Mouse (Mus musculus) CH12.LX (cell line): Measurements from ENCODE around the gene Asnsd1. TPM values are rescaled to one million over a fixed set of nuclear protein-coding genes. Genes with fewer than 3 reads are reported as not detected.

ENCODE experiments used
- CHD2 ChIP-seq: IDR thresholded peaks from 2 replicates; pipeline ENCODE4 v1.6.1; 2011; ENCODE audit warnings: low read length, improper control_type of control experiment
- EP300 ChIP-seq: IDR thresholded peaks from 2 replicates; pipeline ENCODE4 v1.6.1; 2011; ENCODE audit warnings: low read length, improper control_type of control experiment
- GABPA ChIP-seq: IDR thresholded peaks from 2 replicates; pipeline ENCODE4 v1.6.1; 2012; ENCODE audit warnings: low read depth, low read length, improper control_type of control experiment, inconsistent platforms; ENCODE audit not compliant: insufficient replicate concordance
- JUND ChIP-seq: conservative IDR thresholded peaks from 2 replicates; pipeline ENCODE4 v1.6.1; 2011; ENCODE audit warnings: low read depth, low read length, improper control_type of control experiment
- MAFK ChIP-seq: IDR thresholded peaks from 2 replicates; pipeline ENCODE4 v1.6.1; 2011; ENCODE audit warnings: low read length, improper control_type of control experiment; ENCODE audit not compliant: insufficient replicate concordance
- MAZ ChIP-seq: IDR thresholded peaks from 2 replicates; pipeline ENCODE4 v1.6.1; 2012; ENCODE audit warnings: low read depth, mild to moderate bottlenecking, inconsistent platforms, low read length, improper control_type of control experiment, moderate library complexity
- NELFE ChIP-seq: IDR thresholded peaks from 2 replicates; pipeline ENCODE4 v1.6.1; 2011; ENCODE audit warnings: low read depth, low read length, improper control_type of control experiment
- NRF1 ChIP-seq: IDR thresholded peaks from 2 replicates; pipeline ENCODE4 v1.6.1; 2014; ENCODE audit warnings: low read depth, mild to moderate bottlenecking, inconsistent platforms, low read length, improper control_type of control experiment, moderate library complexity
- UBTF ChIP-seq: IDR thresholded peaks from 2 replicates; pipeline ENCODE4 v1.6.1; 2012; ENCODE audit warnings: low read depth, mild to moderate bottlenecking, inconsistent platforms, low read length, improper control_type of control experiment, moderate library complexity
- USF2 ChIP-seq: conservative IDR thresholded peaks from 2 replicates; pipeline ENCODE4 v1.6.1; 2011; ENCODE audit warnings: low read depth, low read length, improper control_type of control experiment
- polyA plus RNA-seq: library from polyadenylated mRNA; unstranded; fragments of >175 nt; gene quantifications from 2 replicates; pipeline ENCODE4 v1.2.1, GENCODE M21; 2012; ENCODE audit warnings: low read depth; ENCODE audit not compliant: insufficient read length
- total RNA-seq, 2 experiments: library from RNA; depleted of rRNA; stranded (reverse); fragments of 300-350 nt in 1 of 2; fragments of >200 nt in 1 of 2; gene quantifications; 2 replicates each; pipeline ENCODE4 v1.2.3; 2012 to 2014

Gene Asnsd1
- total and polyA plus RNA-seq, 3 experiments = 81.0 to 165 (median 135) TPM

DNA sequence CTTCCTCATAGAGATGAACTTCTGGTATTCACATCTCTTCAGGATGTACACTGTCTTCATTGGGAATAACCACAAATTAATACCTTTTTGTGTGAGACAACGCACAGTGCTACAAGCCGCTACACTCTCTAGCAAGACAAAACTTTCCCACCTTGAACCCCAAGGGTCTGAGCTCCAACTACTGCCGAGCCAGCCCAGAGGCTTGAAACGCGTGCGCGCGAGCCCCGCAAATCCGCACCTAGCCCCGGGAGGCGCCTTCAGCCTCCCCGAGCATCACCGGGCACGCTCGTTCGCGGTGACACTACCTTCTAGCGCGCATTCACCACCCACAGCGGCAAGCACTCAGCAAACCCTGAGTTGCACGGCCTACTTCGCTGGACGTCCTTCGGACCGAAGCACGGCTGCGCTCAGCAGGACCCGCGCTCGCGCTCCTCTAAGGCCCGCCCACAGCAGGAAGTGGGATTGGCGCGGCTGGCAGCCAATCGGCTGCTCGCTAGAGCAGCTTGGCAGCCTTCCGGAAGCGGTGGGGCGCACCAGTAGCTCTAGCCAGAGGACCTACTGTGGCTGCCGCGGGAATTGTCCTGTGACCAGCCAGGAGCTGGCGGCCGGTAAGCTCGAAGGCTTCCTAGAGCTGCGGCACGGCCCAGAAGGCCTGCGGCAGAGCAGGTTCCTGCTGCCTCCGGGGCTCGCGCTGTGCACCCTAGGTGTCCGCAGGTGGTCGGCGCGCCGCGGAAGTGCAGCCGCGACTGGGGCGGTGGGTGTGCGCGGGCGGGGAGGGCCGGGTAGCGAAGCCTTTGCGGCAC, 55.8 kb downstream of the Asnsd1 start, which contains the start of the genes Pms1, Ormdl1 and Gm28778 (continued):
- TF ChIP-seq MAFK (no peak), CHD2 (peak; percentile 70), GABPA (no peak), NELFE (peak; percentile 89), USF2 (no peak), JUND (no peak), NRF1 (peak; percentile 80), MAZ (no peak), UBTF (peak; percentile 65), EP300 (no peak)

Other genes starting within 250 kb of the Asnsd1 start
- not detected in 2 replicates for gene 1700019A02Rik, start 165.1 kb downstream of the Asnsd1 start, total RNA-seq (2012; rRNA removed)
- not detected in 2 replicates for gene 1700019A02Rik, start 165.1 kb downstream of the Asnsd1 start, total RNA-seq (2014; rRNA removed)
- gene 1700019A02Rik, start 165.1 kb downstream of the Asnsd1 start, polyA plus RNA-seq = not detected in 2 replicates
- gene Pms1, start 55.7 kb downstream of the Asnsd1 start, total RNA-seq (2012; rRNA removed) = 16.8 and 19.5 TPM in 2 replicates
- 23.2 and 25.3 TPM in 2 replicates for gene Pms1, start 55.7 kb downstream of the Asnsd1 start, total RNA-seq (2014; rRNA removed)
- gene Pms1, start 55.7 kb downstream of the Asnsd1 start, polyA plus RNA-seq = 16.1 and 16.7 TPM in 2 replicates
- 21.6 and 24.8 TPM in 2 replicates for gene Ormdl1, start 55.7 kb downstream of the Asnsd1 start, total RNA-seq (2012; rRNA removed)
- gene Ormdl1, start 55.7 kb downstream of the Asnsd1 start, total RNA-seq (2014; rRNA removed) = 62.2 and 69.0 TPM in 2 replicates
- gene Ormdl1, start 55.7 kb downstream of the Asnsd1 start, polyA plus RNA-seq = 23.2 and 24.3 TPM in 2 replicates
- not detected in 2 replicates for gene Gm28778, start 55.6 kb downstream of the Asnsd1 start, total RNA-seq (2012; rRNA removed)
- not detected in 2 replicates for gene Gm28778, start 55.6 kb downstream of the Asnsd1 start, total RNA-seq (2014; rRNA removed)
- 1.5 TPM in 1 of 2 replicates, not detected in the other for gene Gm28778, start 55.6 kb downstream of the Asnsd1 start, polyA plus RNA-seq
- gene Osgepl1, start 39.1 kb downstream of the Asnsd1 start, total RNA-seq (2012; rRNA removed) = 11.3 and 15.5 TPM in 2 replicates
- gene Osgepl1, start 39.1 kb downstream of the Asnsd1 start, total RNA-seq (2014; rRNA removed) = 33.2 and 35.3 TPM in 2 replicates
- 13.1 and 15.1 TPM in 2 replicates for gene Osgepl1, start 39.1 kb downstream of the Asnsd1 start, polyA plus RNA-seq
- not detected in 2 replicates for gene Asdurf, start 133 bp downstream of the Asnsd1 start, total RNA-seq (2012; rRNA removed)
- gene Asdurf, start 133 bp downstream of the Asnsd1 start, total RNA-seq (2014; rRNA removed) = 120 and 190 TPM in 2 replicates
- 8.5 and 41.2 TPM in 2 replicates for gene Asdurf, start 133 bp downstream of the Asnsd1 start, polyA plus RNA-seq
- 0.04 TPM in 1 of 2 replicates, not detected in the other for gene Gm28551, start 85 bp downstream of the Asnsd1 start, total RNA-seq (2012; rRNA removed)
- gene Gm28551, start 85 bp downstream of the Asnsd1 start, total RNA-seq (2014; rRNA removed) = not detected in 2 replicates
- 0.20 and 1.1 TPM in 2 replicates for gene Gm28551, start 85 bp downstream of the Asnsd1 start, polyA plus RNA-seq